Mouse (Mus musculus) adrenal gland, postnatal 10 days (tissue): ENCODE data around the gene H2-Q2. TPM values are rescaled to one million over a fixed set of nuclear protein-coding genes. Genes with fewer than 3 reads are reported as not detected.
"Not testable (repeated sequence)": the region's sequence is repeated elsewhere in the genome, so short reads cannot be mapped to it uniquely, and the experiment has no call there.

Experiments used
- DNase-seq: peaks from one replicate; pipeline ENCODE4 v3.0.0; 2021; ENCODE audit warnings: mixed read lengths
- long read RNA-seq, 2 experiments: library from polyadenylated mRNA; stranded (forward); transcript quantifications; one replicate each; pipeline ENCODE4 v2.0.0; 2021
- total RNA-seq, 2 experiments: library from RNA; stranded (reverse); gene quantifications; 2 replicates each; pipeline ENCODE4 v1.2.3; 2021

The H2-Q2 gene
- 1 to 10 TPM in 1 of 2 experiments, under 1 TPM in 1; 0.70 to 1.4 TPM for total RNA-seq
- long read RNA-seq, experiment 1 = 0 reads
- long read RNA-seq, experiment 2, partial matches to known transcripts = 1 of 2 reads
- long read RNA-seq, experiment 2, other reads (novel, unspliced or antisense) = 1 of 2 reads

GRCm38 (mm10) chr17:35342071-35342671, at the start of gene H2-Q2:
Gene H2-Q2, plus strand, starts transcription at chr17:35342242.
- DNase-seq = peak; percentile 18

GRCm38 (mm10) chr17:35295796-35296195, 46.2 kb upstream of the H2-Q2 start:
- DNase-seq = peak; percentile 79

GRCm38 (mm10) chr17:35300261-35300945, 41.6 kb upstream of the H2-Q2 start:
- DNase-seq = not testable (repeated sequence)

GRCm38 (mm10) chr17:35301645-35302258, 40.3 kb upstream of the H2-Q2 start:
- peak; percentile 98 for DNase-seq

GRCm38 (mm10) chr17:35303271-35303670, 38.8 kb upstream of the H2-Q2 start:
- DNase-seq = no peak

GRCm38 (mm10) chr17:35303756-35304350, 38.2 kb upstream of the H2-Q2 start:
- peak; percentile 71 for DNase-seq

GRCm38 (mm10) chr17:35304478-35304877, 37.6 kb upstream of the H2-Q2 start:
- DNase-seq = no peak

GRCm38 (mm10) chr17:35304921-35305320, 37.1 kb upstream of the H2-Q2 start:
- DNase-seq = not testable (repeated sequence)

- no peak for DNase-seq
Observed at GRCm38 (mm10) chr17:35318671-35319070, 23.4 kb upstream of the H2-Q2 start.

GRCm38 (mm10) chr17:35320327-35321081, 21.5 kb upstream of the H2-Q2 start, which contains the start of gene H2-Q1:
Gene H2-Q1, plus strand, starts transcription at chr17:35320405.
- DNase-seq = no peak

- not testable (repeated sequence) for DNase-seq
Observed at GRCm38 (mm10) chr17:35325124-35325523, 16.9 kb upstream of the H2-Q2 start.

- DNase-seq = not testable (repeated sequence)
Observed at GRCm38 (mm10) chr17:35326000-35326399, 16.0 kb upstream of the H2-Q2 start.

- not testable (repeated sequence) for DNase-seq
Observed at GRCm38 (mm10) chr17:35329714-35330113, 12.3 kb upstream of the H2-Q2 start.

- DNase-seq = not testable (repeated sequence)
Observed at GRCm38 (mm10) chr17:35331546-35331945, 10.5 kb upstream of the H2-Q2 start.

GRCm38 (mm10) chr17:35342711-35343476, 852 bp downstream of the H2-Q2 start:
- no peak for DNase-seq

- DNase-seq = not testable (repeated sequence)
Observed at GRCm38 (mm10) chr17:35347659-35348058, 5.6 kb downstream of the H2-Q2 start.

GRCm38 (mm10) chr17:35353275-35353674, 11.2 kb downstream of the H2-Q2 start:
- not testable (repeated sequence) for DNase-seq

- no peak for DNase-seq
Observed at GRCm38 (mm10) chr17:35354071-35354470, 12.0 kb downstream of the H2-Q2 start.

GRCm38 (mm10) chr17:35357086-35357485, 15.0 kb downstream of the H2-Q2 start:
- no peak for DNase-seq

GRCm38 (mm10) chr17:35358763-35359469, 16.9 kb downstream of the H2-Q2 start:
- DNase-seq = no peak
